Mouse (Mus musculus): ENCODE data around the gene Tmem251.

DNA sequence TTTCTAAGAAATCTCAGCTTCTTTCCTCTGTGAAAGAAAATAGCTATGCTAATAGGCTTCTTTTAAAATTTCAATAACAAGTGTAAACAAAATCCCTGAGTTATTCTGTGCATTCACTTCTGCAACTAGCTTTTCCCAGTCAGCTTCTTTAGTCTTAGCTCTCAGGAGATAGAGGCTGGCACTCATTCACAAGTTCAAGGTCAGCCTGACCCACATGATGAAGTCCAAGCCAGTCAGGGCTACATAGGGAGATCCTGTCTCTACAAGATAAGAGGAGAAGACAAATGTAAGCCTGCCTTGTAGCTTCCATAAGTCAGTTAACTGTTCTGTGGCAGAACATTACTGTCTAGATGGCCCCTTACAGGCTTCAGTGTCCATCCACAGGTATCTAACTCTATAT, 20.1 kb downstream of the Tmem251 start:
- TF ChIP-seq CHD2 (IDR thresholded peaks at IDR 0.05; ENCODE audit: low read depth, low read length) (no peak), HCFC1 (IDR thresholded peaks at IDR 0.05; ENCODE audit: borderline replicate concordance, insufficient read depth, low read length) (no peak), ZC3H11A (IDR thresholded peaks at IDR 0.05; ENCODE audit: borderline replicate concordance, low read depth, low read length) (no peak), MAFK (IDR thresholded peaks at IDR 0.05; ENCODE audit: insufficient read depth, low read depth, low read length) (no peak)
